Comparison of ENCODE assay signal across 9 mouse cellular contexts in the genomic region with DNA sequence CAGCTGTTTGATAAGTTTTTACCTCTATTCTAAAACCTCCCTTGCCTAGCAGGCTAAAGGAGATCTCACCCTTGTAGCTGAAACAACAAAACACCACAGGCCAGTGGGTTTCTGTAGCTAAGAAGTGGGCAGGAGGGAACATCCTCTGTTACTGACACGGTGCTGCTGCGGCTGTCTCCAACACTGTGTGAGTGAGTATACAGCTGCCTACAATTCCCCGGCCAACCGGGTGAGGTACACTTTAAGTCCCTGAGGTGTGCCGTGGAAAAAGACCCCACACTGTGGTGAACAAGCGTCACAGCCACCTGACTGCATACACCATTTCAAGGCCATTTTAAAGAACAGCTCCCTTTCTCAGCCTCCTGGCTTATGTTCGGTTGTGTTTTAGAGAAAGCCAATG.
A peak's percentile ranks its signal among the peaks of the same experiment; 100 is the strongest.
DNase-seq lines count a peak whose midpoint lies in the region; ATAC-seq lines count a peak whose summit lies in the region.
"Had no signal": no experiment of that assay in that cellular context is flagged by ENCODE, and none has a peak within 500 bp of the region (broad histone marks: within the 10 kb centered on the region; RNA-seq: fewer than 3 reads in every experiment).

No protein-coding gene starts in this region.

- H3K9me3 ChIP-seq in midbrain, embryonic 13.5 days: no peaks in the 10 kb centered on the region
- H3K9me3 ChIP-seq: liver, embryonic 15.5 days had no signal

- intact Hi-C loops in left cerebral cortex, postnatal 14 days (cut with DNase I): loop anchor here (5.0 to 10.0 kb wide), 3 partner anchors 127 to 371 kb away; partner anchors contain the start of gene Ssbp2

- ATAC-seq in midbrain, embryonic 13.5 days: peak; percentile 66

- 0 out of 2 replicates have a peak overlapping the region, but pooled peaks have one; percentile 16 for H3K9ac ChIP-seq in midbrain, embryonic 13.5 days (replicated peaks)
- H3K9ac ChIP-seq: liver, embryonic 15.5 days had no signal

- H3K27me3 ChIP-seq in midbrain, embryonic 13.5 days: no peaks in the 10 kb centered on the region
- H3K27me3 ChIP-seq: liver, embryonic 15.5 days had no signal

- DNase-seq in left cerebral cortex, postnatal 14 days (ENCODE audit: low spot score in 2 of 2): peak; percentile 15 to 37
- DNase-seq in left cerebral cortex, adult 11 months (ENCODE audit: low spot score): no peak
- DNase-seq in c-Kit-positive CD71-negative TER-119-negative erythroid progenitor cells, embryonic 14.5 days (ENCODE audit: low read depth): peak; percentile 18
- peak; percentile 68 for DNase-seq in induced T-regulatory cell, adult 2 months (ENCODE audit: low read depth)
- DNase-seq in adipocyte (ENCODE audit: low spot score): no peak
- no peak for DNase-seq in layer of hippocampus, postnatal 36 days
- no peak for DNase-seq in cerebellum, adult 9-10 months

- no peaks in the 10 kb centered on the region for H3K36me3 ChIP-seq in midbrain, embryonic 13.5 days
- H3K36me3 ChIP-seq: liver, embryonic 15.5 days had no signal

- 40% methylated on average over 7 of the region's 7 CpGs for WGBS in midbrain, embryonic 13.5 days

- H3K4me1 ChIP-seq in midbrain, embryonic 13.5 days (replicated peaks): peaks cover 15% of the 10 kb centered on the region
- H3K4me1 ChIP-seq: liver, embryonic 15.5 days had no signal

- H3K4me3 ChIP-seq in midbrain, embryonic 13.5 days (replicated peaks): no peak overlapping the region
- H3K4me3 ChIP-seq: liver, embryonic 15.5 days had no signal

- H3K4me2 ChIP-seq in midbrain, embryonic 13.5 days (replicated peaks): no peak overlapping the region; the same call in 1 of the 2 replicates
- H3K4me2 ChIP-seq: liver, embryonic 15.5 days had no signal

- H3K27ac ChIP-seq in midbrain, embryonic 13.5 days: peak overlapping the region; percentile 22; the same call in 1 of the 2 replicates
- H3K27ac ChIP-seq: liver, embryonic 15.5 days had no signal

Comparison
In these comparisons a context has a peak if more than half of its experiments do, and no peak if none do; other contexts are left out.
1. DNase-seq: peak in left cerebral cortex, postnatal 14 days (2 of 2), c-Kit-positive CD71-negative TER-119-negative erythroid progenitor cells, embryonic 14.5 days (single experiment) and induced T-regulatory cell, adult 2 months (single experiment); none in left cerebral cortex, adult 11 months (single experiment), adipocyte (single experiment), layer of hippocampus, postnatal 36 days (0 of 2) and cerebellum, adult 9-10 months (single experiment).